Mouse (Mus musculus): ENCODE results near the gene Ccr4. TPM values are rescaled to one million over a fixed set of nuclear protein-coding genes. Genes with fewer than 3 reads are reported as not detected.
A peak's percentile ranks its signal among the peaks of the same experiment; 100 is the strongest.

Gene Ccr4
- polyA plus RNA-seq, 1 experiment: 88.6 TPM

GRCm38 (mm10) chr9:114502711-114503427, 1.8 kb downstream of the Ccr4 start:
- no peaks in the 10 kb centered on the region for H3K27me3 ChIP-seq (ENCODE audit: control insufficient read depth, insufficient read depth, low read length)
- no peak overlapping the region for H3K4me3 ChIP-seq (ENCODE audit: control insufficient read depth, insufficient read depth, low read length)
- no peak for TF ChIP-seq CTCF (IDR thresholded peaks at IDR 0.05; ENCODE audit: borderline replicate concordance, control insufficient read depth, extremely low read depth, insufficient read depth, low read length, poor library complexity)
- TF ChIP-seq POLR2A (IDR thresholded peaks at IDR 0.05; ENCODE audit: control insufficient read depth, extremely low read depth, insufficient read depth, low read length, poor library complexity): no peak
- peaks cover 11% of the 10 kb centered on the region for H3K4me1 ChIP-seq (replicated peaks; ENCODE audit: control insufficient read depth, insufficient read depth, low read length)
- no peak overlapping the region for H3K27ac ChIP-seq (ENCODE audit: control insufficient read depth, insufficient read depth, low read length)
- no peaks in the 10 kb centered on the region for H3K36me3 ChIP-seq (ENCODE audit: control insufficient read depth, insufficient read depth, low read length)
- 83% methylated on average over 15 of the region's 15 CpGs for WGBS
- DNase-seq: no peak

GRCm38 (mm10) chr9:114501913-114502312, 2.8 kb downstream of the Ccr4 start:
- no peak for DNase-seq
- H3K36me3 ChIP-seq (ENCODE audit: control insufficient read depth, insufficient read depth, low read length): no peaks in the 10 kb centered on the region
- H3K27me3 ChIP-seq (ENCODE audit: control insufficient read depth, insufficient read depth, low read length): no peaks in the 10 kb centered on the region
- TF ChIP-seq POLR2A (IDR thresholded peaks at IDR 0.05; ENCODE audit: control insufficient read depth, extremely low read depth, insufficient read depth, low read length, poor library complexity): no peak
- H3K27ac ChIP-seq (ENCODE audit: control insufficient read depth, insufficient read depth, low read length): no peak overlapping the region
- WGBS: 97% methylated on average over 11 of the region's 11 CpGs
- H3K4me1 ChIP-seq (replicated peaks; ENCODE audit: control insufficient read depth, insufficient read depth, low read length): peaks cover 9% of the 10 kb centered on the region
- H3K4me3 ChIP-seq (ENCODE audit: control insufficient read depth, insufficient read depth, low read length): no peak overlapping the region

- Histone ChIP-seq H3K4me1 (replicated peaks; ENCODE audit: control insufficient read depth, insufficient read depth, low read length) (peaks cover 15% of the 10 kb centered on the region), H3K27me3 (ENCODE audit: control insufficient read depth, insufficient read depth, low read length) (no peaks in the 10 kb centered on the region), H3K4me3 (ENCODE audit: control insufficient read depth, insufficient read depth, low read length) (no peak overlapping the region), H3K27ac (ENCODE audit: control insufficient read depth, insufficient read depth, low read length) (no peak overlapping the region), H3K36me3 (ENCODE audit: control insufficient read depth, insufficient read depth, low read length) (no peaks in the 10 kb centered on the region)
- WGBS: 71% methylated on average over 7 of the region's 7 CpGs
- DNase-seq: no peak
- TF ChIP-seq POLR2A (IDR thresholded peaks at IDR 0.05; ENCODE audit: control insufficient read depth, extremely low read depth, insufficient read depth, low read length, poor library complexity) (no peak), CTCF (IDR thresholded peaks at IDR 0.05; ENCODE audit: borderline replicate concordance, control insufficient read depth, extremely low read depth, insufficient read depth, low read length, poor library complexity) (no peak)
Measured at GRCm38 (mm10) chr9:114501111-114501510, 3.6 kb downstream of the Ccr4 start.

GRCm38 (mm10) chr9:114499783-114500515, 4.8 kb downstream of the Ccr4 start:
- DNase-seq: peak; percentile 67
- 30% methylated on average over 15 of the region's 15 CpGs for WGBS
- H3K4me3 ChIP-seq (ENCODE audit: control insufficient read depth, insufficient read depth, low read length): no peak overlapping the region
- H3K36me3 ChIP-seq (ENCODE audit: control insufficient read depth, insufficient read depth, low read length): no peaks in the 10 kb centered on the region
- H3K4me1 ChIP-seq (replicated peaks; ENCODE audit: control insufficient read depth, insufficient read depth, low read length): peaks cover 21% of the 10 kb centered on the region
- TF ChIP-seq POLR2A (IDR thresholded peaks at IDR 0.05; ENCODE audit: control insufficient read depth, extremely low read depth, insufficient read depth, low read length, poor library complexity) (no peak), CTCF (IDR thresholded peaks at IDR 0.05; ENCODE audit: borderline replicate concordance, control insufficient read depth, extremely low read depth, insufficient read depth, low read length, poor library complexity) (0 out of 2 replicates have a peak, but pooled peaks have one; percentile 16)
- H3K27me3 ChIP-seq (ENCODE audit: control insufficient read depth, insufficient read depth, low read length): no peaks in the 10 kb centered on the region
- H3K27ac ChIP-seq (ENCODE audit: control insufficient read depth, insufficient read depth, low read length): no peak overlapping the region

- Histone ChIP-seq H3K27me3 (ENCODE audit: control insufficient read depth, insufficient read depth, low read length) (no peaks in the 10 kb centered on the region), H3K27ac (ENCODE audit: control insufficient read depth, insufficient read depth, low read length) (no peak overlapping the region), H3K36me3 (ENCODE audit: control insufficient read depth, insufficient read depth, low read length) (no peaks in the 10 kb centered on the region), H3K4me1 (replicated peaks; ENCODE audit: control insufficient read depth, insufficient read depth, low read length) (peaks cover 24% of the 10 kb centered on the region), H3K4me3 (ENCODE audit: control insufficient read depth, insufficient read depth, low read length) (no peak overlapping the region)
- TF ChIP-seq POLR2A (IDR thresholded peaks at IDR 0.05; ENCODE audit: control insufficient read depth, extremely low read depth, insufficient read depth, low read length, poor library complexity) (no peak), CTCF (IDR thresholded peaks at IDR 0.05; ENCODE audit: borderline replicate concordance, control insufficient read depth, extremely low read depth, insufficient read depth, low read length, poor library complexity) (peak; percentile 93)
- 10% methylated on average over 11 of the region's 11 CpGs for WGBS
- peak; percentile 93 for DNase-seq
Measured at GRCm38 (mm10) chr9:114498218-114498617, 6.5 kb downstream of the Ccr4 start.

- no peaks in the 10 kb centered on the region for H3K27me3 ChIP-seq (ENCODE audit: control insufficient read depth, insufficient read depth, low read length)
- H3K27ac ChIP-seq (ENCODE audit: control insufficient read depth, insufficient read depth, low read length): peak overlapping the region; percentile 98
- peaks cover 26% of the 10 kb centered on the region for H3K4me1 ChIP-seq (replicated peaks; ENCODE audit: control insufficient read depth, insufficient read depth, low read length)
- WGBS: 11% methylated on average over 7 of the region's 7 CpGs
- no peak for TF ChIP-seq CTCF (IDR thresholded peaks at IDR 0.05; ENCODE audit: borderline replicate concordance, control insufficient read depth, extremely low read depth, insufficient read depth, low read length, poor library complexity)
- TF ChIP-seq POLR2A (IDR thresholded peaks at IDR 0.05; ENCODE audit: control insufficient read depth, extremely low read depth, insufficient read depth, low read length, poor library complexity): 0 out of 2 replicates have a peak, but pooled peaks have one; percentile 29
- peak; percentile 59 for DNase-seq
- H3K4me3 ChIP-seq (ENCODE audit: control insufficient read depth, insufficient read depth, low read length): peak overlapping the region; percentile 46
- H3K36me3 ChIP-seq (ENCODE audit: control insufficient read depth, insufficient read depth, low read length): 0 out of 2 replicates have a peak, but pooled peaks cover 3% of the 10 kb centered on the region
Measured at GRCm38 (mm10) chr9:114496469-114496868, 8.2 kb downstream of the Ccr4 start.
